Mouse (Mus musculus): ENCODE data around the gene Akap13.

DNA sequence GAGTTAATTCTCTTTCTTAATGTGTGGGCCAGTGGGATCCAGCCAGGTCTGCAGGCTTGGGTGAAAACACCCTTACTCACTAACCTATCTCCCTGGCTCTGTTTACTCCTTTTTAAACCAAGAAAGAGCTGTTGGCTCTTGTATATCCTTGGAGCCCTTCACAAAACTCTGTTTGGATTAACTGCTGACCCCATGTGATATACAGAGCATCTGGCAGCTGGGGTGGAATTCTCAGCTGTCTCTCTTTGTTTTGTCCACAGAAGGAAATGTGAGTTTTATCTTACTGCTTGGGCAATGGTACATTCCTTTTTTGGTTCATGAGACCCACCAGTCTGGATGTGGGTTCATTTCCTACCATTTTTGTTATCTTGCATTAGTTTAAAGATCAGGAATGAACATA lies 98.7 kb downstream of the Akap13 start:
- TF ChIP-seq POLR2A (IDR thresholded peaks at IDR 0.05; ENCODE audit: extremely low read depth, insufficient read depth, low read length): no peak
- TF ChIP-seq CTCF (IDR thresholded peaks at IDR 0.05; ENCODE audit: extremely low read depth, insufficient read depth, low read length): no peak

Measured in cortical plate, adult 2 months (tissue).